Mouse (Mus musculus): ENCODE measurements around the gene Gm20518.

GRCm38 (mm10) chr16:17797812-17798311 lies 93.6 kb downstream of the Gm20518 start:
- TF ChIP-seq CTCF (IDR thresholded peaks at IDR 0.05; ENCODE audit: low read depth) (no peak), EP300 (IDR thresholded peaks at IDR 0.05; ENCODE audit: low read depth) (no peak)

Data from liver, postnatal 0 days (tissue).